ENCODE assay signal across 19 mouse cellular contexts in the genomic region with DNA sequence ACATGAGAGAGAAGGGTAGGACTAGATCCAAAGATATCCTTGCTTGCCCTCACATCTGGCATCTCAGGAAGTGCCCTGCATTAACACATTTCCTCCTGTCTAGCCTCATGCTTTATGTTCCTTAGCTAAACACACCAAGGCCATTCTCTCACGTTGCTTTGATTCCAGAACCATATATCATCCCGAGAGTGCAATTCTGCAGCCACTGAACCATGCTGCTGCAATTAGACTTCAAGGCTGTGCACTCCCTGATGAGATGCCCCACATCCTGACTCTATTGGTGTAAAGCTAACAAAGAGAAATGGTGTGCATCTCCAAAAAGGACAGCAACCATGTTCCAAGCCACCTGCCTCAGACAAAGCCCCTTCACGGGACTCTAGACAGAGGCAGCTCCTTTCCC.
A peak's percentile ranks its signal among the peaks of the same experiment; 100 is the strongest.
DNase-seq lines count a peak whose midpoint lies in the region; ATAC-seq lines count a peak whose summit lies in the region.
"Had no signal": no experiment of that assay in that cellular context is flagged by ENCODE, and none has a peak within 500 bp of the region (broad histone marks: within the 10 kb centered on the region; RNA-seq: fewer than 3 reads in every experiment).

No protein-coding gene starts in this region.

- no peak for DNase-seq in kidney, adult 11 months
- peak; percentile 26 for DNase-seq in retina, postnatal 1 day
- DNase-seq in retina, embryonic 14.5 days (ENCODE audit: low spot score): no peak
- DNase-seq in neural tube, embryonic 11.5 days (ENCODE audit: low spot score): peak; percentile 38
- no peak for DNase-seq in yolk sac, embryonic 10.5 days (ENCODE audit: low spot score)
- no peak for DNase-seq in urinary bladder, postnatal 25 days (ENCODE audit: low spot score)
- DNase-seq: adrenal gland, adult 2 months; cerebellum, adult 11-12 months; cerebellum, postnatal 10 days; heart, postnatal 10 days; kidney, adult 8-10 months; right cerebral cortex, postnatal 25 days; spleen, adult 18-20 months had no signal

- peak overlapping the region; percentile 56; the same call in 1 of the 2 replicates for H3K27ac ChIP-seq in kidney, embryonic 14.5 days (ENCODE audit: low read depth, low read length)
- H3K27ac ChIP-seq in neural tube, embryonic 11.5 days (ENCODE audit: low read depth, low read length): no peak overlapping the region
- H3K27ac ChIP-seq: forebrain, embryonic 13.5 days had no signal

- H3K9ac ChIP-seq in kidney, embryonic 14.5 days (ENCODE audit: low read depth, low read length): no peak overlapping the region
- no peak overlapping the region for H3K9ac ChIP-seq in neural tube, embryonic 11.5 days (ENCODE audit: low read length)
- H3K9ac ChIP-seq: forebrain, embryonic 13.5 days; heart, embryonic 12.5 days; hindbrain, embryonic 12.5 days had no signal

- peaks cover 5% of the 10 kb centered on the region; the same call in 1 of the 2 replicates for H3K9me3 ChIP-seq in kidney, embryonic 14.5 days (ENCODE audit: control insufficient read depth, low read length)
- H3K9me3 ChIP-seq in neural tube, embryonic 11.5 days (ENCODE audit: control insufficient read depth, low read length): no peaks in the 10 kb centered on the region
- H3K9me3 ChIP-seq: forebrain, embryonic 13.5 days; heart, embryonic 12.5 days; hindbrain, embryonic 12.5 days had no signal

- H3K27me3 ChIP-seq in kidney, embryonic 14.5 days (ENCODE audit: control insufficient read depth, insufficient read depth, low read length): no peaks in the 10 kb centered on the region
- no peaks in the 10 kb centered on the region for H3K27me3 ChIP-seq in neural tube, embryonic 11.5 days (ENCODE audit: control insufficient read depth, insufficient read depth, low read length)
- H3K27me3 ChIP-seq: forebrain, embryonic 13.5 days; heart, embryonic 12.5 days; hindbrain, embryonic 12.5 days had no signal

- peaks cover 7% of the 10 kb centered on the region; the same call in 1 of the 2 replicates for H3K4me1 ChIP-seq in kidney, embryonic 14.5 days (ENCODE audit: control insufficient read depth, insufficient read depth, low read length)
- no peaks in the 10 kb centered on the region for H3K4me1 ChIP-seq in neural tube, embryonic 11.5 days (ENCODE audit: control insufficient read depth, insufficient read depth, low read length)
- H3K4me1 ChIP-seq: forebrain, embryonic 13.5 days; heart, embryonic 12.5 days; hindbrain, embryonic 12.5 days had no signal

- ATAC-seq in kidney, embryonic 14.5 days (ENCODE audit: low FRiP score, low TSS enrichment): peak; percentile 96
- ATAC-seq in neural tube, embryonic 11.5 days (ENCODE audit: insufficient read depth, low FRiP score, low TSS enrichment): peak; percentile 80; the same call in 1 of the 2 replicates
- ATAC-seq: forebrain, embryonic 13.5 days; lung, postnatal 0 days had no signal

- no peak overlapping the region for H3K4me2 ChIP-seq in kidney, embryonic 14.5 days (replicated peaks; ENCODE audit: low read depth, low read length)
- no peak overlapping the region for H3K4me2 ChIP-seq in neural tube, embryonic 11.5 days (ENCODE audit: low read depth)
- H3K4me2 ChIP-seq: forebrain, embryonic 13.5 days; heart, embryonic 12.5 days; hindbrain, embryonic 12.5 days; midbrain, embryonic 11.5 days had no signal

- H3K4me3 ChIP-seq in kidney, embryonic 14.5 days (ENCODE audit: low read length): no peak overlapping the region
- no peak overlapping the region for H3K4me3 ChIP-seq in neural tube, embryonic 11.5 days (ENCODE audit: low read depth, low read length)
- H3K4me3 ChIP-seq: forebrain, embryonic 13.5 days; heart, embryonic 12.5 days; hindbrain, embryonic 12.5 days had no signal

- under 1% methylated on average over 3 of the region's 3 CpGs for WGBS in kidney, embryonic 14.5 days
- WGBS in neural tube, embryonic 11.5 days: 19% methylated on average over 3 of the region's 3 CpGs

- H3K36me3 ChIP-seq in kidney, embryonic 14.5 days (ENCODE audit: control insufficient read depth, insufficient read depth, low read length): no peaks in the 10 kb centered on the region
- no peaks in the 10 kb centered on the region for H3K36me3 ChIP-seq in neural tube, embryonic 11.5 days (ENCODE audit: control insufficient read depth, insufficient read depth, low read length)
- H3K36me3 ChIP-seq: heart, embryonic 12.5 days; hindbrain, embryonic 12.5 days had no signal

Comparison
In these comparisons a context has a peak if more than half of its experiments do, and no peak if none do; other contexts are left out.
1. DNase-seq: peak in retina, postnatal 1 day (single experiment) and neural tube, embryonic 11.5 days (single experiment); none in kidney, adult 11 months (single experiment), retina, embryonic 14.5 days (single experiment), yolk sac, embryonic 10.5 days (single experiment) and urinary bladder, postnatal 25 days (single experiment).